Mouse (Mus musculus) forebrain, postnatal 0 days (tissue): ENCODE data around the gene Nek8. TPM values are rescaled to one million over a fixed set of nuclear protein-coding genes. Genes with fewer than 3 reads are reported as not detected.
A peak's percentile ranks its signal among the peaks of the same experiment; 100 is the strongest.

Experiments used
- ATAC-seq: fragments of 200-750 bp; cut with Nextera tagmentation; 2 replicates; pipeline ENCODE4 v1.8.0; 2017; ENCODE audit warnings: mild to moderate bottlenecking, moderate library complexity
- DNase-seq: peaks from one replicate; pipeline ENCODE4 v3.0.0-alpha.2; 2015
- H3K27ac ChIP-seq: fragments of 300-500 bp; sonication (generic); 2 replicates; pipeline ENCODE4 v1.5.1; 2014; ENCODE audit warnings: low read depth, mild to moderate bottlenecking, antibody characterized with exemption, low read length, moderate library complexity, mixed read lengths
- H3K27me3 ChIP-seq: fragments of 300-500 bp; sonication (generic); 2 replicates; pipeline ENCODE4 v1.6.1; 2014; ENCODE audit warnings: mild to moderate bottlenecking, low read length, mixed read lengths; ENCODE audit not compliant: insufficient read depth
- H3K36me3 ChIP-seq: fragments of 300-500 bp; sonication (generic); 2 replicates; pipeline ENCODE4 v1.6.1; 2014; ENCODE audit warnings: mild to moderate bottlenecking, moderate library complexity; ENCODE audit not compliant: insufficient read depth
- H3K4me1 ChIP-seq: fragments of 300-500 bp; sonication (generic); 2 replicates; pipeline ENCODE4 v1.6.1; 2014; ENCODE audit warnings: antibody characterized with exemption; ENCODE audit not compliant: insufficient read depth
- H3K4me2 ChIP-seq: fragments of 300-500 bp; sonication (generic); 2 replicates; pipeline ENCODE4 v1.6.1; 2014; ENCODE audit warnings: low read depth, mild to moderate bottlenecking, moderate library complexity
- H3K4me3 ChIP-seq: fragments of 300-500 bp; sonication (generic); 2 replicates; pipeline ENCODE4 v1.5.1; 2014; ENCODE audit warnings: low read depth, low read length, mixed read lengths
- H3K9ac ChIP-seq: fragments of 300-500 bp; sonication (generic); 2 replicates; pipeline ENCODE4 v1.6.1; 2014; ENCODE audit warnings: mild to moderate bottlenecking
- H3K9me3 ChIP-seq: fragments of 300-500 bp; sonication (generic); 2 replicates; pipeline ENCODE4 v1.6.1; 2016; ENCODE audit warnings: low read length
- CTCF ChIP-seq: sonication (generic); IDR thresholded peaks from 2 replicates; pipeline ENCODE4 v1.5.1; 2016; ENCODE audit warnings: antibody characterized with exemption, control low read depth, low read depth
- WGBS: fragments of 180-500 bp; shearing (Covaris S2); extraction: QIAGEN DNeasy Blood & Tissue Kit; methylation state at CpG from one replicate; pipeline ENCODE4 v1.1.7; 2014; 5-methylcytosine and 5-hydroxymethylcytosine counted together
- polyA plus RNA-seq: library from polyadenylated mRNA; unstranded; fragments of >200 nt; fragmentation: Nextera tagmentation; extraction: Ambion mirVana; gene quantifications from 2 replicates; pipeline ENCODE4 v1.2.1, GENCODE M21; 2015
- total RNA-seq: library from RNA; depleted of rRNA; stranded (reverse); fragments of >200 nt; gene quantifications from 2 replicates; pipeline ENCODE4 v1.2.3, GENCODE M21; 2014

The Nek8 gene
- total and polyA plus RNA-seq, 2 experiments from 2014 or later = 4.7 to 5.7 TPM

DNA sequence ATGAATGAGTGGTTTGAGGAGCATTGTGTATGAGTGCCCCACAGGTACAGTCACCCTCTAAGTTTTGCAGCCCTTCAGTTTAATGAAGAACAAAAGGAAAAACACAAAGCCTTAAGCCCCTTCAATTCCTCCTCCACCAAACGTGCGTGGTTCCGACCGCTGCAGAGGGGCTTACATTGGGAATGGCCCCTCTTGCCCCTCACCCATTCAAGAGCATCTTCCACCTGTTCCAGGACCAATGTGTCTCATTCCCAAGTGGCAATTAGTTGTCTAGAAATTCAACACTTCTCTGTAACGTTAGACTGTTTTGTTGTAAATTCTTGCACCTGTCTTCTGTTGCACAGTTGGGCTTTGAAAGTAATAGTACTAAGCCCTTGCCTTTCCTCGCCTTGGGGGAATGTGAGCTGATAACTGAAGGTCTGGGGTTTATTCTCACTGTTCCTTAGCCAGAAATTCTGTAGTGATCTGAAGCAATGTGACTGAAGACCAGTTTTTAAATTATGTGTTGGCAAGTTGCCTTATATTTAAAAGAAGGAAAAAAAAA, 20.2 kb downstream of the Nek8 start:
- H3K9me3 ChIP-seq = no peaks in the 10 kb centered on the region
- H3K9ac ChIP-seq = no peak overlapping the region
- no peak for ATAC-seq
- H3K27ac ChIP-seq = no peak overlapping the region
- no peaks in the 10 kb centered on the region for H3K27me3 ChIP-seq
- H3K36me3 ChIP-seq = peaks cover 78% of the 10 kb centered on the region
- TF ChIP-seq CTCF = no peak
- WGBS = 64% methylated on average over 6 of the region's 6 CpGs
- no peak overlapping the region for H3K4me3 ChIP-seq
- DNase-seq = no peak
- H3K4me1 ChIP-seq = no peaks in the 10 kb centered on the region
- H3K4me2 ChIP-seq = no peak overlapping the region

DNA sequence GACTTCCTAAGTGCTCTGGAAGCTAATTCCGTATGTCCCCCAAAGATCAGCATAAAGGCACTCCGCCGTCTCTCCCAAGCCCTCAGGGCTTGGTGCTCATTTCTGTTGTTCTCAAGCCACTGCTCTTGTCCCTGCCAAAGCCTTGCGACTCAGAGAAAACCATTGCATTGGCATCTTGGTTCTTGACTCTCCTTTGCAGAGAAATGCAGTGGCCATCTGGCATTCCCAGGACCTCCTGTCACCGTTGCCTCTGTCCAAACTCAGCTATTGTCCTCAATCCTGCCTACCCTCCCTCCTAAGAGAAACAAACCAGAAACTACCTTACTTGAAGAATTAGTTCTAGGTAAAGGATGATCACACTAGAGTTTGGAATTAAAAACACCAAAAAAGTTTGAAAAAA, 20.8 kb downstream of the Nek8 start:
- Histone ChIP-seq H3K4me1 (no peaks in the 10 kb centered on the region), H3K27ac (no peak overlapping the region), H3K9ac (no peak overlapping the region), H3K27me3 (no peaks in the 10 kb centered on the region), H3K9me3 (no peaks in the 10 kb centered on the region), H3K4me2 (no peak overlapping the region), H3K36me3 (peaks cover 75% of the 10 kb centered on the region), H3K4me3 (no peak overlapping the region)
- no peak for DNase-seq
- ATAC-seq = no peak
- TF ChIP-seq CTCF = no peak
- WGBS = 66% methylated on average over 5 of the region's 5 CpGs

DNA sequence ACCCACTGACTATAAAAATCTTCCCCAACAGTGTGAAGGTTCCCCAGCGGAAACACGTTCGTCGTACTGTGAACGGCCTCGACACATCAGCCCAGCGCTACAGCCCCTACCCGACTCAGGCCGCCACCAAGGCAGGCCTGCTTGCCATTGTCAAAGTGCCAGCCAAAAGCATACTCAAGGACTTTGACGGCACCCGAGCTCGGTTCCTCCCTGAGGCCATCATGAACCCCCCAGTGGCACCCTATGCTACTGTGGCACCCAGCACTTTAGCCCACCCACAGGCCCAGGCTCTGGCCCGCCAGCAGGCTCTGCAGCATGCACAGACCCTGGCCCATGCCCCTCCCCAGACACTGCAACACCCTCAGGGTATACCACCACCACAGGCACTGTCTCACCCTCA, 22.7 kb downstream of the Nek8 start:
- Histone ChIP-seq H3K4me2 (no peak overlapping the region), H3K9me3 (no peaks in the 10 kb centered on the region), H3K36me3 (peaks cover 65% of the 10 kb centered on the region), H3K4me3 (no peak overlapping the region), H3K27me3 (no peaks in the 10 kb centered on the region), H3K4me1 (no peaks in the 10 kb centered on the region), H3K9ac (no peak overlapping the region), H3K27ac (peak overlapping the region; percentile 81)
- ATAC-seq (no peak), DNase-seq (no peak)
- WGBS = 56% methylated on average over 13 of the region's 13 CpGs
- no peak for TF ChIP-seq CTCF

DNA sequence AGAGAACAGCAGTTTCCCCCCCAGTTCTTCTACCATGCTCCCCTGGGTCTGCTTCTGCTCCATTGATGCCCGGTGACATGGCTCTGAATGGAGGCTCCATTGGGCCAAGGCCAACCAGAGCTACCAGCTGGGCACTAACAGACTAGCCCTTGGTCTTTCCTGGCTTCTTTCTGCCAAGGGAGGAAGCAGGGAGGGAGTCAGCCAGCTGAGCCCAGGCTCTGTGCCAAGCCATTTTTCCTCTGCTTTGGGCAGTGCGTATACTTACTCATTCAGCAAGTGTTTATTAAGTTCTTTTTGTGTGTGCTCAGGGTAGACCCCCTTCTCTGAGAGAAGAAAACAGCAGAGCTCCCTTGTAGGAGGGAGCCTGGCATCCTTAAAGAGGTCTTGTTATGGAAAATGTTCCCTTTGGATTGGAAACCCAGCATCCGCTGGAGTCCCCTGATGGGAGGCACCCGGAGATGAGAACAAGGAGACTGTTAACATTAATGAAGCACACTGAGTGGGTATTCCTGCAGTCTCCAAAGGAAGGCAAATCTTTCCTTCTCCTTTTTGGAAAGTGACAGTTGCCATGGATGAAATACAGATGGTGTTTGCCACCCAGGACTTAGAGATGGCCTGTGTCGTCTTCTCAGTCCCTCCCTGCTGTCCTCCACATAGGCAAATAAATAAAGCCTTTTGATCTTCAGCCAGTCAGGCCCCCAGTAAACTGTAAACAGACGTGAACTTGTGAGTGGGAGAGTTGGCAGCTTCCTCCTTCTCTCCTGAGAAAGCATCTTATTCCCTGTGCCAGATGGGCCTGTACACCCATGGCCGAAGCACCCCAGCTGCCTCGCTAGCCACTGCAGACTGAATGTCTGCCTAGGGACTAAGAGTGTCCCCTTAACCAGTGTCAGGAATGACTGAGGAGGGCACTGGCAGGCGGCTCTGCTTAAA, 23.9 kb downstream of the Nek8 start:
- no peaks in the 10 kb centered on the region for H3K9me3 ChIP-seq
- peak; percentile 85 for DNase-seq
- H3K9ac ChIP-seq = 0 out of 2 replicates have a peak overlapping the region, but pooled peaks have one; percentile 10
- H3K36me3 ChIP-seq = peaks cover 63% of the 10 kb centered on the region
- 25% methylated on average over 9 of the region's 9 CpGs for WGBS
- no peak for TF ChIP-seq CTCF
- H3K4me1 ChIP-seq = no peaks in the 10 kb centered on the region
- peak overlapping the region; percentile 81 for H3K27ac ChIP-seq
- H3K27me3 ChIP-seq = no peaks in the 10 kb centered on the region
- no peak overlapping the region for H3K4me3 ChIP-seq
- ATAC-seq = peak; percentile 85
- no peak overlapping the region for H3K4me2 ChIP-seq

DNA sequence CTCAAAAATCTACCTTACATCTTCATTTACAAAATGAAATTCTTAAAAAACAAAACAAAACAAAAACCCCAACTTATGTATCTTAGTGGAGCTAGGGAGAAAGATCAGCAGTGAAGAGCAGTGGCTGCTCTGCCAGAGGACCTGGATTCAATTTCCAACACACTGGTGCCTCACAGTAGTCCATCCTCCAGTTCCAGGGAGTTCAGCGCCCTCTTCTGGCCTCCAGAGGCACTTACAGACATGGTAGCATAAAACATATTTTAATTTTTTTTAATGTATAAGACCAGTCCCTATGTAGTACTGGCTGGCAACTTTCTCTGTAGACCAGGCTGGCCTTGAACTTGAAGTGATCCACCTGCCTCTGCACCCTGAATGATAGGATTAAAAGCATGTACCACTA, 25.3 kb downstream of the Nek8 start:
- Histone ChIP-seq H3K9me3 (no peaks in the 10 kb centered on the region), H3K27ac (no peak overlapping the region), H3K9ac (no peak overlapping the region), H3K4me2 (no peak overlapping the region), H3K4me3 (no peak overlapping the region), H3K36me3 (peaks cover 63% of the 10 kb centered on the region), H3K27me3 (no peaks in the 10 kb centered on the region), H3K4me1 (no peaks in the 10 kb centered on the region)
- 36% methylated on average over 1 of the region's 1 CpGs for WGBS
- ATAC-seq = no peak
- TF ChIP-seq CTCF = peak; percentile 59
- DNase-seq = peak; percentile 41

DNA sequence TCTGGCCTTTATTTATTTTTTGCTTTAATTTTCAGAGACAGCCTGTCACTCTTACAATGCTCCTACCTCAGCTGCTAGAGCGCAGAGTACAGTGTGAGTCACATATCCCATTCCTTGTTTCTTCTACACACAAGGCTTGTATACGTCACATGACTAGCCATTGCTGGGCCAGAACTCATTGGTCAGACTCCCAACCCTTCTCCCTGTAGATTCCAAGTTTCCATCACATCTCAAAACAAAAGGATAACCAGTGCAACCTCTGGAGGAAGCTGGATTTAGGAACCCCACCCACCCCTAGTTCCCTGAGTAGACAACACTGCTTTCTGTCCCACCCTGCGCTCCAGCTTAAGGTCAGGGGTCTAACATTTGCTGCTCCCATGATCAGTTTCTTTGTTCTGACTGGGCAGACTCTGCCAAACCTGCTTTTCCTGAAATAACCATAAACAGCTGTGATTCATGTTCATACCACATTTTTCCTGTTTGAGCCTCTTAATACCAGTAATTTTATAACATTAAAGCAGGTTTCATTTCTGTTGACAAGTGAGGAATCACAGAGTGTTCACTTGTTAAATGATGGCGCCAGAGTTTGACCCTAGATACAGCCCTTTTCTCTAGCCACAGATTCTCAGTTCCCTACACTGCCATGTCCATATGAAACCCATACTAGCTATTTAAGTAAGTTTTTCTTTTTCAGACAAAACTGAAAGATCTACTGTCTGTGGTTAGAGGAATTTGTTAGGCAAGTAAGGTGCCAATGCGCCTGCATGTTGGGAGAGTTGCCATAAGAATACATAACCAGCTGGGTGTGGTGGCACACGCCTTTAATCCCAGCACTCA, 29.6 kb downstream of the Nek8 start:
- Histone ChIP-seq H3K9me3 (no peaks in the 10 kb centered on the region), H3K36me3 (peaks cover 55% of the 10 kb centered on the region), H3K4me1 (no peaks in the 10 kb centered on the region), H3K4me3 (no peak overlapping the region), H3K27me3 (no peaks in the 10 kb centered on the region), H3K27ac (no peak overlapping the region), H3K9ac (no peak overlapping the region), H3K4me2 (no peak overlapping the region)
- TF ChIP-seq CTCF = no peak
- 96% methylated on average over 6 of the region's 6 CpGs for WGBS
- no peak for ATAC-seq
- no peak for DNase-seq

DNA sequence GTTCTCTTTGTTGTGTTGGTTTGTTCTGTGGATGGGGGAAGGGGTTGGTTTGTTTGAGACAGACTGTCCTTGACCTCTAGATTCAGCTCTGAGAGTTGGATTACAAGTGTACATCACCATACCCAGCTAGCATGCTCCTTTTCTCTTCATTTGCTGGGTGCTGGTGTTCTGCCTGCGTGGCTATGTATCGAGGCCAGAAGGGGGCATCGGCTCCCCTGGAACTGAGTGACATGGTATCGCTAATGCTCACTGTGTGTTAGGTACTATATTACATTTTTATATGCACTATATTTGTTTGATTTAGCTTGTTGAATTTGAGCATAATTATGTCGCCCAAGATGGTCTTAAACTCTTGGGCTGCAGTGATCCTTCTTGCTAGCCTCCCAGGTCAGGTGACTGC, 30.3 kb downstream of the Nek8 start:
- DNase-seq (no peak), ATAC-seq (no peak)
- Histone ChIP-seq H3K9me3 (no peaks in the 10 kb centered on the region), H3K9ac (no peak overlapping the region), H3K4me1 (no peaks in the 10 kb centered on the region), H3K27me3 (no peaks in the 10 kb centered on the region), H3K36me3 (peaks cover 55% of the 10 kb centered on the region), H3K4me3 (no peak overlapping the region), H3K27ac (no peak overlapping the region), H3K4me2 (no peak overlapping the region)
- TF ChIP-seq CTCF = peak; percentile 29; the same call in 1 of the 2 replicates
- WGBS = 91% methylated on average over 5 of the region's 5 CpGs
